Mouse (Mus musculus) intestine, embryonic 16.5 days (tissue): ENCODE measurements around the gene Sdsl. TPM values are rescaled to one million over a fixed set of nuclear protein-coding genes. Genes with fewer than 3 reads are reported as not detected.

ENCODE experiments used
- ATAC-seq: fragments of 200-750 bp; cut with Nextera tagmentation; 2 replicates; pipeline ENCODE4 v1.8.0; 2017; ENCODE audit warnings: moderate TSS enrichment, moderate library complexity
- H3K27ac ChIP-seq: fragments of 300-500 bp; sonication (generic); 2 replicates; pipeline ENCODE4 v1.5.1; 2014; ENCODE audit warnings: mild to moderate bottlenecking, low read length
- H3K27me3 ChIP-seq: fragments of 300-500 bp; sonication (generic); replicated peaks from 2 replicates; pipeline ENCODE4 v1.6.1; 2014; ENCODE audit warnings: low read length, control low read depth, mixed read lengths; ENCODE audit not compliant: control insufficient read depth, insufficient read depth
- H3K36me3 ChIP-seq: fragments of 300-500 bp; sonication (generic); 2 replicates; pipeline ENCODE4 v1.6.1; 2014; ENCODE audit warnings: low read length, control low read depth; ENCODE audit not compliant: control insufficient read depth, insufficient read depth
- H3K4me1 ChIP-seq: fragments of 300-500 bp; sonication (generic); 2 replicates; pipeline ENCODE4 v1.6.1; 2014; ENCODE audit warnings: low read length, control low read depth, mixed read lengths; ENCODE audit not compliant: control insufficient read depth, insufficient read depth
- H3K4me2 ChIP-seq: fragments of 300-500 bp; sonication (generic); 2 replicates; pipeline ENCODE4 v1.6.1; 2014; ENCODE audit warnings: low read depth, low read length, control low read depth
- H3K4me3 ChIP-seq: fragments of 300-500 bp; sonication (generic); 2 replicates; pipeline ENCODE4 v1.5.1; 2014; ENCODE audit warnings: mild to moderate bottlenecking, low read length
- H3K9ac ChIP-seq: fragments of 300-500 bp; sonication (generic); 2 replicates; pipeline ENCODE4 v1.6.1; 2014; ENCODE audit warnings: low read depth, low read length
- H3K9me3 ChIP-seq: fragments of 300-500 bp; sonication (generic); 2 replicates; pipeline ENCODE4 v1.6.1; 2016; ENCODE audit warnings: low read length, control low read depth; ENCODE audit not compliant: control insufficient read depth
- WGBS: fragments of 180-500 bp; shearing (Covaris S2); extraction: QIAGEN DNeasy Blood & Tissue Kit; methylation state at CpG from one replicate; pipeline ENCODE4 v1.1.7; 2014; 5-methylcytosine and 5-hydroxymethylcytosine counted together
- polyA plus RNA-seq: library from polyadenylated mRNA; unstranded; fragments of >200 nt; fragmentation: Nextera tagmentation; extraction: Ambion mirVana; gene quantifications from 2 replicates; pipeline ENCODE4 v1.2.1, GENCODE M21; 2015

Gene Sdsl
- polyA plus RNA-seq, 1 experiment from 2014 or later = 19.9 TPM

GRCm38 (mm10) chr5:120467026-120467425 is 5.6 kb downstream of the Sdsl start:
- Histone ChIP-seq H3K9ac (peak overlapping the region; percentile 44; the same call in 1 of the 2 replicates), H3K4me1 (peaks cover 6% of the 10 kb centered on the region), H3K27me3 (no peaks in the 10 kb centered on the region), H3K4me3 (peak overlapping the region; percentile 37), H3K9me3 (no peaks in the 10 kb centered on the region; the same call in 1 of the 2 replicates), H3K27ac (no peak overlapping the region), H3K36me3 (no peaks in the 10 kb centered on the region), H3K4me2 (peak overlapping the region; percentile 33)
- 4% methylated on average over 4 of the region's 4 CpGs for WGBS
- ATAC-seq = peak; percentile 62

GRCm38 (mm10) chr5:120465860-120466259 is 6.8 kb downstream of the Sdsl start:
- ATAC-seq = peak; percentile 59
- Histone ChIP-seq H3K9ac (no peak overlapping the region), H3K27ac (no peak overlapping the region), H3K4me1 (no peaks in the 10 kb centered on the region), H3K9me3 (no peaks in the 10 kb centered on the region; the same call in 1 of the 2 replicates), H3K4me3 (no peak overlapping the region), H3K27me3 (no peaks in the 10 kb centered on the region), H3K4me2 (no peak overlapping the region), H3K36me3 (no peaks in the 10 kb centered on the region)
- WGBS = 72% methylated on average over 6 of the region's 6 CpGs

DNA sequence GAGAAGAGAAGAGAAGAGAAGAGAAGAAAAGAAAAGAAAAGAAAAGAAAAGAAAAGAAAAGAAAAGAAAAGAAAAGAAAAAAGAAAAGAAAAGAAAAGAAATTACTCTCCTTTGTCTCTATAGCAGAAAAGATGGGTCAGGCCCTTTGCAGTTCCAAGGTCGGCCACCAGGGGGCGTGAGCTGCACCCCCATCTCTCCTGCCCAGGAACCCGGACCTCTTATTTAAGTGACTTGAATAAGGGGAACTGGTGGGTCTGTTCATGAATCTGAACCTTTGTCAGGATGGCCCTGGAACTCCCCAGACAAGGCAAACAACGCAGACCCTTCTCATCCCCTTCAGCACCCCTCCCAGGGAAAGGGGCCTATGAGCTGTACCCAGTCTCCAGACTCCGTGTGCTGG is 7.5 kb downstream of the Sdsl start:
- Histone ChIP-seq H3K9ac (no peak overlapping the region), H3K27ac (no peak overlapping the region), H3K4me3 (no peak overlapping the region), H3K9me3 (no peaks in the 10 kb centered on the region; the same call in 1 of the 2 replicates), H3K27me3 (no peaks in the 10 kb centered on the region), H3K4me1 (no peaks in the 10 kb centered on the region), H3K36me3 (no peaks in the 10 kb centered on the region), H3K4me2 (no peak overlapping the region)
- 43% methylated on average over 5 of the region's 5 CpGs for WGBS
- no peak for ATAC-seq

DNA sequence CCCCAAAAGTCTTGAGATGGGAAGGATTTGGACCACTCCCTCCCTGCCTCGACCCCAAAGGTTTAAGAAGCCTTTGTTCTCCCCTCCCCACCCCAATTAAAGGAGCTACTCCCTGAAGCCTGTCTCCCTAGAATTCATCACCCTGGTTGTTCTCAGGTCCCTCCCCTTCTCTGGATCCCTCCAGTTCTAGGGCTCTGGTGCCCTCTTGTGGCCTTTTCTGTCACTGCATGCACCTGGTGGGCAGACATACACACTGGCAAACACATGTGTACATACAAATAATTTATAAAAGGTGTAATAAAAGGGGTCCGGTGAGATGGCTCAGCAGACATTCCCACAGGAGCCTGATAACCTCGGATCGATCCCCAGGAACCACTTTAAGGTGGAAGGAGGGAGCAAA is 8.3 kb downstream of the Sdsl start:
- 76% methylated on average over 4 of the region's 4 CpGs for WGBS
- Histone ChIP-seq H3K36me3 (no peaks in the 10 kb centered on the region), H3K4me1 (no peaks in the 10 kb centered on the region), H3K27ac (no peak overlapping the region), H3K27me3 (no peaks in the 10 kb centered on the region), H3K4me3 (no peak overlapping the region), H3K9ac (no peak overlapping the region), H3K9me3 (no peaks in the 10 kb centered on the region; the same call in 1 of the 2 replicates), H3K4me2 (no peak overlapping the region)
- ATAC-seq = no peak

DNA sequence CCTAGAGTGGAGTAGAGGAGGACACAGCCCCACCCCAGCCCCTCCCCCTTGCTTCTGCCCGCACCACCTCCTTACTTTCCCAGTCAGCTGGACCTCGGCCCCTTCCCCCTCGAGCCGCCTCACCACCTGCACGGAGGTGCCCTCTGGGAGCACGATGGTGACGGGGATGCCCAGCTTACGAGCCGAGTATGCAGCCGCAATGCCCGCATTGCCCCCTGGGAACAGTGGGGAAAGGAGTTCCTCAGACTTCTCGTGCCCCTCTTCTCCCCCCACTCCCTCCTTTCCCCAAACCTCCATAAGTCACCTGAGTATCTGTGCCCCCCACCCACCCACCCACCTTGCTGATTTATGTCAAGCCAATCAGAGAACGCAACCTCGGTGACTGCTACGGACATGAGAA is 10.7 kb downstream of the Sdsl start:
- 73% methylated on average over 15 of the region's 15 CpGs for WGBS
- no peak overlapping the region for H3K27ac ChIP-seq
- no peak overlapping the region for H3K9ac ChIP-seq
- ATAC-seq = no peak
- H3K36me3 ChIP-seq = no peaks in the 10 kb centered on the region
- H3K4me3 ChIP-seq = no peak overlapping the region
- H3K4me2 ChIP-seq = no peak overlapping the region
- H3K9me3 ChIP-seq = no peaks in the 10 kb centered on the region; the same call in 1 of the 2 replicates
- no peaks in the 10 kb centered on the region for H3K4me1 ChIP-seq
- H3K27me3 ChIP-seq = no peaks in the 10 kb centered on the region

DNA sequence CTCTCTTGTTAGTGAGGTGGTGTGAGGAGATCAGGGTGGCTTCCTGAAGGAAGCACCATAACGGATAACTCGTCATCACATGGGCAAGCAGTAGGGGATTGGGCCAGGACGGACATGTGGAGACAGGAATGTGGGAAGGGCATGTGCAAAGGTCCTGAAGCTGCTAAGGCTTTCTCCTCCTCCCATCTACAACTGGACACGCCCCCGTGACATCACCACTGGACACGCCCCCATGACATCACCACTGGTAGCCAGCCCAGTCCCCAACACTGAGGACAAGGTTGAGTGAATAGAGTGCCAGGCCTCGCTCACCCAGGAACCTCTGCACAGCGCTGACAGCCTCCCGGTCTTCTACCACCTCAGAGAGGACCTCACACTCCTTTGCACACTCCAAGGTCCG is 13.5 kb downstream of the Sdsl start:
- ATAC-seq = no peak
- WGBS = 78% methylated on average over 10 of the region's 10 CpGs
- Histone ChIP-seq H3K36me3 (no peaks in the 10 kb centered on the region), H3K27me3 (no peaks in the 10 kb centered on the region), H3K4me2 (no peak overlapping the region), H3K27ac (no peak overlapping the region), H3K4me1 (no peaks in the 10 kb centered on the region), H3K9me3 (no peaks in the 10 kb centered on the region), H3K9ac (no peak overlapping the region), H3K4me3 (no peak overlapping the region)

GRCm38 (mm10) chr5:120457628-120458027 is 15.0 kb downstream of the Sdsl start:
- Histone ChIP-seq H3K4me1 (no peaks in the 10 kb centered on the region), H3K36me3 (no peaks in the 10 kb centered on the region), H3K27me3 (no peaks in the 10 kb centered on the region), H3K4me2 (no peak overlapping the region), H3K4me3 (no peak overlapping the region), H3K27ac (no peak overlapping the region), H3K9ac (no peak overlapping the region), H3K9me3 (no peaks in the 10 kb centered on the region)
- ATAC-seq = no peak; the same call in 1 of the 2 replicates
- 8% methylated on average over 9 of the region's 9 CpGs for WGBS

GRCm38 (mm10) chr5:120456841-120457554 is 15.6 kb downstream of the Sdsl start:
- WGBS = 49% methylated on average over 7 of the region's 7 CpGs
- Histone ChIP-seq H3K27ac (no peak overlapping the region), H3K4me2 (no peak overlapping the region), H3K36me3 (no peaks in the 10 kb centered on the region), H3K4me1 (no peaks in the 10 kb centered on the region), H3K9me3 (no peaks in the 10 kb centered on the region), H3K27me3 (no peaks in the 10 kb centered on the region), H3K4me3 (no peak overlapping the region), H3K9ac (no peak overlapping the region)
- ATAC-seq = peak; percentile 12; the same call in 1 of the 2 replicates

- 0% methylated on average over 1 of the region's 1 CpGs for WGBS
- H3K4me1 ChIP-seq = no peaks in the 10 kb centered on the region
- H3K9ac ChIP-seq = no peak overlapping the region
- H3K27me3 ChIP-seq = no peaks in the 10 kb centered on the region
- no peak overlapping the region for H3K4me2 ChIP-seq
- no peaks in the 10 kb centered on the region for H3K9me3 ChIP-seq
- H3K27ac ChIP-seq = no peak overlapping the region
- no peak overlapping the region for H3K4me3 ChIP-seq
- peak; percentile 49 for ATAC-seq
- H3K36me3 ChIP-seq = no peaks in the 10 kb centered on the region
Measured at GRCm38 (mm10) chr5:120456253-120456652, 16.4 kb downstream of the Sdsl start.
